Mouse (Mus musculus): ENCODE data around the gene Cacng7. TPM values are rescaled to one million over a fixed set of nuclear protein-coding genes. Genes with fewer than 3 reads are reported as not detected.

Cacng7 gene
- polyA plus RNA-seq, 1 experiment = 63.7 TPM

- Histone ChIP-seq H3K27ac (ENCODE audit: insufficient read depth, low read length) (no peak overlapping the region), H3K4me3 (ENCODE audit: insufficient read depth, low read length) (no peak overlapping the region), H3K4me1 (ENCODE audit: control insufficient read depth, insufficient read depth, low read length) (peaks cover 3% of the 10 kb centered on the region; the same call in 1 of the 2 replicates)
- no peak for TF ChIP-seq CTCF (IDR thresholded peaks at IDR 0.05; ENCODE audit: borderline replicate concordance, insufficient read depth, low read length)
Observed at GRCm38 (mm10) chr7:3399937-3400336, 67.2 kb downstream of the Cacng7 start.

- TF ChIP-seq CTCF (IDR thresholded peaks at IDR 0.05; ENCODE audit: borderline replicate concordance, insufficient read depth, low read length) (no peak), POLR2A (IDR thresholded peaks at IDR 0.05; ENCODE audit: low read depth, low read length) (no peak)
- H3K4me3 ChIP-seq (ENCODE audit: insufficient read depth, low read length) = no peak overlapping the region
- no peak overlapping the region for H3K27ac ChIP-seq (ENCODE audit: insufficient read depth, low read length)
- H3K4me1 ChIP-seq (ENCODE audit: control insufficient read depth, insufficient read depth, low read length) = no peaks in the 10 kb centered on the region
Observed at GRCm38 (mm10) chr7:3409729-3410520, 77.2 kb downstream of the Cacng7 start.

GRCm38 (mm10) chr7:3411160-3411941 is 78.6 kb downstream of the Cacng7 start:
- TF ChIP-seq CTCF (IDR thresholded peaks at IDR 0.05; ENCODE audit: borderline replicate concordance, insufficient read depth, low read length) = no peak
- peak; percentile 60; the same call in 1 of the 2 replicates for TF ChIP-seq POLR2A (IDR thresholded peaks at IDR 0.05; ENCODE audit: low read depth, low read length)
- H3K4me3 ChIP-seq (ENCODE audit: insufficient read depth, low read length) = peak overlapping the region; percentile 30
- H3K27ac ChIP-seq (ENCODE audit: insufficient read depth, low read length) = no peak overlapping the region
- H3K4me1 ChIP-seq (ENCODE audit: control insufficient read depth, insufficient read depth, low read length) = no peaks in the 10 kb centered on the region

GRCm38 (mm10) chr7:3412036-3412435 is 79.3 kb downstream of the Cacng7 start:
- Histone ChIP-seq H3K4me1 (ENCODE audit: control insufficient read depth, insufficient read depth, low read length) (no peaks in the 10 kb centered on the region), H3K27ac (ENCODE audit: insufficient read depth, low read length) (no peak overlapping the region), H3K4me3 (ENCODE audit: insufficient read depth, low read length) (peak overlapping the region; percentile 30)
- no peak for TF ChIP-seq CTCF (IDR thresholded peaks at IDR 0.05; ENCODE audit: borderline replicate concordance, insufficient read depth, low read length)
- no peak for TF ChIP-seq POLR2A (IDR thresholded peaks at IDR 0.05; ENCODE audit: low read depth, low read length)

- Histone ChIP-seq H3K4me1 (ENCODE audit: control insufficient read depth, insufficient read depth, low read length) (no peaks in the 10 kb centered on the region), H3K4me3 (ENCODE audit: insufficient read depth, low read length) (peak overlapping the region; percentile 29), H3K27ac (ENCODE audit: insufficient read depth, low read length) (no peak overlapping the region)
- TF ChIP-seq POLR2A (IDR thresholded peaks at IDR 0.05; ENCODE audit: low read depth, low read length) (no peak), CTCF (IDR thresholded peaks at IDR 0.05; ENCODE audit: borderline replicate concordance, insufficient read depth, low read length) (no peak)
Observed at GRCm38 (mm10) chr7:3414888-3415287, 82.1 kb downstream of the Cacng7 start.

- H3K4me1 ChIP-seq (ENCODE audit: control insufficient read depth, insufficient read depth, low read length) = no peaks in the 10 kb centered on the region
- TF ChIP-seq POLR2A (IDR thresholded peaks at IDR 0.05; ENCODE audit: low read depth, low read length) = no peak
- TF ChIP-seq CTCF (IDR thresholded peaks at IDR 0.05; ENCODE audit: borderline replicate concordance, insufficient read depth, low read length) = no peak
- peak overlapping the region; percentile 30 for H3K4me3 ChIP-seq (ENCODE audit: insufficient read depth, low read length)
- H3K27ac ChIP-seq (ENCODE audit: insufficient read depth, low read length) = no peak overlapping the region
Observed at GRCm38 (mm10) chr7:3415378-3415777, 82.6 kb downstream of the Cacng7 start.

Other genes with a start within 250 kb of the Cacng7 start
- not detected in 2 replicates for gene AU018091, start 163.8 kb upstream of the Cacng7 start, polyA plus RNA-seq (2011; ENCODE audit: insufficient read length, low read depth, missing spikeins)
- not detected in 2 replicates for gene Nlrp12, start 83.2 kb upstream of the Cacng7 start, polyA plus RNA-seq (2011; ENCODE audit: insufficient read length, low read depth, missing spikeins)
- gene Myadm, start 43.9 kb upstream of the Cacng7 start, polyA plus RNA-seq (2011; ENCODE audit: insufficient read length, low read depth, missing spikeins) = 469 and 684 TPM in 2 replicates
- gene Prkcg, start 43.8 kb upstream of the Cacng7 start, polyA plus RNA-seq (2011; ENCODE audit: insufficient read length, low read depth, missing spikeins) = 0.60 and 0.89 TPM in 2 replicates
- 3.7 and 4.1 TPM in 2 replicates for gene Cacng8, start 57.7 kb downstream of the Cacng7 start, polyA plus RNA-seq (2011; ENCODE audit: insufficient read length, low read depth, missing spikeins)
- gene Cacng6, start 91.2 kb downstream of the Cacng7 start, polyA plus RNA-seq (2011; ENCODE audit: insufficient read length, low read depth, missing spikeins) = not detected in 2 replicates
- 0.43 TPM in 1 of 2 replicates, not detected in the other for gene Tarm1, start 169.7 kb downstream of the Cacng7 start, polyA plus RNA-seq (2011; ENCODE audit: insufficient read length, low read depth, missing spikeins)